Mouse (Mus musculus) heart, postnatal 4 days (tissue): ENCODE measurements around the gene Tnfrsf8. TPM values are rescaled to one million over a fixed set of nuclear protein-coding genes. Genes with fewer than 3 reads are reported as not detected.
"Not testable (repeated sequence)": the region's sequence is repeated elsewhere in the genome, so short reads cannot be mapped to it uniquely, and the experiment has no call there.

Source experiments
- DNase-seq: peaks from one replicate; pipeline ENCODE4 v3.0.0; 2021
- total RNA-seq, 2 experiments: library from RNA; stranded (reverse); gene quantifications; 2 replicates each; pipeline ENCODE4 v1.2.3; 2021

Tnfrsf8 gene
- total RNA-seq: under 1 TPM; 0.19 to 0.23 TPM

- DNase-seq: no peak
These were observed at the start of gene Tnfrsf8 for GRCm38 (mm10) chr4:145314836-145315467. TSS of gene Tnfrsf8 (minus strand) at chr4:145315164.

DNA sequence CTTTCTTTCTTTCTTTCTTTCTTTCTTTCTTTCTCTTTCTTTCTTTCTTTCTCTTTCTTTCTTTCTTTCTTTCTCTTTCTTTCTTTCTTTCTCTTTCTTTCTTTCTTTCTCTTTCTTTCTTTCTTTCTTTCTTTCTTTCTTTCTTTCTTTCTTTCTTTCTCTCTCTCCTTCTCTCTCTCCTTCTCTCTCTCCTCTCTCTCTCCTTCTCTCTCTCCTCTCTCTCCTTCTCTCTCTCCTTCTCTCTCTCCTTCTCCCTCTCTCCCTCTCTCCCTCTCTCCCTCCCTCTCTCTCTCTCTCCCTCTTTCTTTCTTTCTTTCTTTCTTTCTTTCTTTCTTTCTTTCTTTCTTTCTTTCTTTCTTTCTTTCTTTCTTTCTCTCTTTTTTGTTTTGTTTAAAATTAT lies 46.7 kb upstream of the Tnfrsf8 start:
- DNase-seq: not testable (repeated sequence)

GRCm38 (mm10) chr4:145361065-145361464 lies 46.1 kb upstream of the Tnfrsf8 start:
- no peak for DNase-seq

DNA sequence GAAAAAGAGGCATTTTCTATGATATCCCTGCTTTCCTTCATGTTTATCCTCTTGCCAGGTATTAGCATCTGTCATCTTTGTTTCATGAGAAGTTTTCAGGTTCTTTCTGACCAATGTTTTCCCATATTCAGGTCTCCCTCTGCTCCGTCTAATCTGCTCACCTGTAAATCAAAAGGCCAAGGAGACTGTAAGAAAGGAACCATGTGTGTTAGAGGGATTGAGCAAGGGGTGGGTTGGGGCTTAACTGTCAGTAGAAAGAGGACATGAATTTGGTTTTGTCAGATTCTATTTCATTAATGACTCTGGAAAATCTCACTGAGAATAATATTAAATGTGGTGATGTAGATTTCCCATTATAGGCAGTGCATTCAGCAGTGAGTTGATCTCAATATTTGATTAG lies 45.6 kb upstream of the Tnfrsf8 start:
- DNase-seq: no peak

GRCm38 (mm10) chr4:145356234-145356633 lies 41.3 kb upstream of the Tnfrsf8 start:
- no peak for DNase-seq

GRCm38 (mm10) chr4:145353855-145354254 lies 38.9 kb upstream of the Tnfrsf8 start:
- no peak for DNase-seq

DNA sequence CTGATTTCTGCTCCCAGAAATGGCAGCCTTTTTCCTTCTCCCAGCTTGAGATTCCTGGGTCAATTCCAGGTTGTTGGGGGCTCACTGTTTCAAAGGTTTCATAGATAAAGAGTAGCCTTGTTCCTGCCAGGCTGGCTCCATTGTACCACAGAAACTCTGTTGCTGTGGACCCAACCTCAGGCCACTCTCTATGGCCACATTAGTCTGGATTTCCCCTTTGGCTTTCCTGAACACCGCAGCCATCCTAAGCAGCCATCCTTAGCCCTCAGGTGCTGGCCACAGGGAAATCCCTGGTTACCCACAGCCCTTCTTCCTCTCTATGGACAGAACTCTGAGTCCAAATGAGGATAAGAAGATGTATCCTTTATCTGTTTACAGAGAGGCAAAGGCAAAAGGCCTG lies 30.0 kb upstream of the Tnfrsf8 start:
- no peak for DNase-seq

DNA sequence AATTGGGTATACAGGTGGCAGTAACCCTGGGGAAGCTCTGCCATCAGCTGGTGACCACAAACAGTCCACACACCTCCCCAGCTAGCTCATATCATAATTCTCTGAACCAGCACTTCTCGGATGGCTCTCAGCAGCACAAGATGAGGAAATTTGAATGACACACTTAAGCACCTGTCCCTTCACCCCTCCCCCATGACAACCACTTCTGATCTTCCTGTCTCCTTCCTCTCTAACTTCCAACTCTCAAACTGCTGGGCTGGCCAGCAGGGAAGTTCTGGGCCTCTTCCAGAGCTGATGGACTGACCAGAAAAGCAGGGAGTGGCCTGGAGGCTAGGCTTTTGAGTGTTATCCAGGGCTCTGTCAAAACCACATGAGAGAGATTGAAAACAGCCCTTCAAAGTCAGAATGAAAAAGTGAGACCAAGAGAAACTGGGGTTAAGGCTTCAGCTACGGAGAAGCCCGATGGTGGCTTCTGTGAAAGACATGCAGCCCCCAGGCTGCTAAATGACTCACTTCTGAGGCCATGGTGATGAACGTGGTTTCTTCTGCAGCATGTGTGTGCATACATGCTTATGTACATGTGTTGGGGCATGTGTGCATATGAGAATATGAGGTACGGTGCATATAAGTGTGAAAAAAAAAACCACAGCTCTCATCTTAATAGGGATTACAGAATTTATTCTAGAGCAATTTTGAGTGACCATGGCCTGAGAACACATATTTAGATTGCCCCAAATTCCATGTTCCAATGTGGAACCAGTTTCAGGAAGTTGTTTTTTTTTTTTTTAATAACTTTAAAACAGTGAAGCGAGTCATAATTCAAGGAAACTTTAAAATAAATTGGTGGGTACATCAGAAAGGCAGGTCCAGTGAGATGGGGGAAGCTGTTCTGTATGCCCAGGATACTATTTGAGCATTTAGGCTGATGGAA lies 27.2 kb upstream of the Tnfrsf8 start:
- DNase-seq: no peak

DNA sequence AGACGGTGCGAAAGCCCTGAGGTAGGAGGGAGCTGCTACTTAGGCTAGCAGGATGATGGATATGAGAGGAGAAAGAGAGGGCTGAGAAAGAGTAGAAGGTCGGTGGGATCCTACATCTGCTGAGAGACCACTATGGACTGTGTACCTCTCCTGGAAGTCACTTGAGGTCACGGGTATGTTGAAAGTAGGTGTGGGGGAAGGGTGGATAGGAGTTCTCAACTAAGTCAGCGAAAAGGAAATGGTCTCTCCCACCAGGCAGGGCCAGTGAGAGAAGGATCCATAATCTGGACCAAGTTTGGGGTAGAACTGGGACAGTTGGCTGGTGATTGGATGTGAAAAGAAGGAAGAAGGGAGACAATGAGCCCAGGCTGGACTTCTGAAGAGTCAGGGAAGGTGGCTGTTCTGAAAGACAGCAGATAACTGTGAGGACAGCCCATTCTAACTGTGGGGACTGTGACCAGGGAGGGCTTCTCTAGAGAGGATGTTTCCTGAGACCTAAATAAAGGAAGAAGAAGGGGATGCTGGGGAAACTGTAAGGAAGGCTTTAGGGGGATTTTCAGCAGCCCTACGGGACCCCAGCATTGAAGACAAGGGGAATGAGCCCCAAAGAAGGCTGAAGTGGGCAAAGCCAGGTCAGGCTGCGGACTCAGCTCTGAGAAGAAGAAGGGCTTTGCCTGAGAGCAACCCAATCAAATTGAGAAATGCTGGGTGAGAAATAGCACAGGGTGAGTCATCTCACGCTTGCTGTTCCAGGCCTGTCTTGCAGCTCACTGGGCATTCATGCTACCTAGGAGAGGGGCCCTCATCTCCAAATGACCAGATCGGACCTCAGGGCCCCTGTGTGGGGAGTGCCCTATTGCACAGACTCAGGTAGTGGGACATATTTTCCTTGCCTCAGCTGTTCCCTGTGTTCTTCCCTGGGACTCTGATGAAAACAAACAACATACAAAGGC lies 23.2 kb upstream of the Tnfrsf8 start:
- DNase-seq: no peak

DNA sequence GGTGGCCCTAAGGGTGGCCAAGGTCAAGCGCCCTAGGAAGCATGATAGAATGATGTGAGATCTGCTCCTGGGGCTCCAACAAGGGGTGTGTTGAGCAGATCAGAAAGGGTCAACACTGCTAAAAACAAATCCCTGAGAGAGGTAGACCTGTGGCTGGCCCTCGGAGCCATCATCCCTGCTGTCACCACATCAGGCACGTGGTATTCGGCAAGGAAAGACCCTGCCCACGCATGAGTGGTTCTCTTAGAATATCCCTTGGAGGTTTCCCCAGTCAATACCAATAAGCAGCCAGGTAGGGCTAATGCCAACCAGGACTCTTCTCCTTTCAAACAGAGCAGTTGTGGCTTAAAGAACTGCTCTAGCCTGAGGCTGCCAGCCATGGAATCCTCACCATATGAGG lies 21.6 kb upstream of the Tnfrsf8 start:
- no peak for DNase-seq

DNA sequence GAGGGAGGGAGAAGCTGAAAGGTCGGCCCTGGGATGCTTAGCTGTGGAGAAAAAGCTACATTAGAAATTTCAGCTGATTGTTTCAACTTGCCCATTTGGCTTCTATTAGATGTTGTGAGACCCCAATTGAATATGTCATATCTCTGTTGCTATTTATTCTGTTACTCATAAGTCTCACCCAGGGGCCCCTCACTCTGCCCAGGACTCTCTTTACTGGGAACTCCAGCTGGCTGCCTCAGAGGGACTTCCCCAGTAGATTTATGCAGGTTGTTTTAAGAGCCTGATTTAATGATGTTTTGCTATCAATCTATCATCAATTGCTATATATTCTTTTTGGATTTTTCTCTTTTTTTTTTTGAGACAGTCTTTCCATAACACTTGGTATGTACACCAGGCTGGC lies 21.1 kb upstream of the Tnfrsf8 start:
- no peak for DNase-seq

DNA sequence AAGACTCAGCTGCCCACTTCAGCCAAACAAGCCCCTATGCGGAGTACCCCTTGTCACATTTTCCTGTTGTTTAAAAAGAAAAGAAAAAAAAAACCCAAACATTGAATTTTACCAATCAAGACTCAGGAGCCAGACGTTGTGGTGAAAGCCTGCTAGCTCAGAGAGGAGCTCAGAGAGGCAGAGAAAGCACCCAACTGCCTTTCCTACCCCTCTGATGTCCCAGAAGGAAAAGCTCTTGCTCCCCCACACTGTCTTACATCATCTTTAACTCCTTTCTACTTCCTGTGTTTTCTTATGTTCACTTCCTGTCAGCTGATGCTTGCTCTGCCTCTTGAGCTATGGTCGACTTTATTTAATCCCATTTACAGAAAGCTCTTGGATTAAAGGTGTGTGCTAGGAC lies 8.7 kb upstream of the Tnfrsf8 start:
- DNase-seq: no peak

- DNase-seq: no peak
These were observed 8.1 kb upstream of the Tnfrsf8 start for GRCm38 (mm10) chr4:145322995-145323627.

GRCm38 (mm10) chr4:145322211-145322610 lies 7.2 kb upstream of the Tnfrsf8 start:
- DNase-seq: no peak

- no peak for DNase-seq
These were observed 5.7 kb upstream of the Tnfrsf8 start for GRCm38 (mm10) chr4:145320624-145321023.

GRCm38 (mm10) chr4:145319274-145320226 lies 4.6 kb upstream of the Tnfrsf8 start:
- peak; percentile 64 for DNase-seq

GRCm38 (mm10) chr4:145316708-145317107 lies 1.7 kb upstream of the Tnfrsf8 start:
- DNase-seq: no peak

- no peak for DNase-seq
These were observed 998 bp downstream of the Tnfrsf8 start for GRCm38 (mm10) chr4:145313966-145314365.

GRCm38 (mm10) chr4:145313256-145313655 lies 1.7 kb downstream of the Tnfrsf8 start:
- no peak for DNase-seq

- no peak for DNase-seq
These were observed 2.4 kb downstream of the Tnfrsf8 start for GRCm38 (mm10) chr4:145312530-145312929.

DNA sequence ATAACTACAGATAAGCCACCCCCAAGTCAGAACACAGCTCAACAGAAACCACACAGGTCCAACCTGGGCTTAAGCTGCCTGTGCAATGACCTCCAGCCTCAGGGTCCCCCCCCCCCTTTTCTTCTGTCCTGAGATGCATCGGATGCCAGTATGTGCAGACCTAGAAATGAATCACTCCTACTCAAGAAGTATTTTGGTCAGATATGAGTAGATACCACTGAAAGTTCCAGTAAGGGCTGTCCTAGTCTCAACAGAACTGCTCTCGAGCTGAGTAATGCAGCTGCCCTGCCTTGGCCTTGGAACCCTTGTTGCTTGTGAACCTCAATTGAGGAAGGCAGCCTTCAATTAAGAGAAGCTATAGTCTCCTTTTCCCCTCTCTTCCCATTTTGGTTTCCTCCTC lies 4.1 kb downstream of the Tnfrsf8 start:
- DNase-seq: no peak
